Mouse (Mus musculus) midbrain, embryonic 16.5 days (tissue): ENCODE measurements around the gene Gpr15. TPM values are rescaled to one million over a fixed set of nuclear protein-coding genes. Genes with fewer than 3 reads are reported as not detected.

Source experiments
- ATAC-seq: fragments of 200-750 bp; cut with Nextera tagmentation; 2 replicates; pipeline ENCODE4 v1.8.0; 2017; ENCODE audit warnings: moderate TSS enrichment
- H3K27ac ChIP-seq: fragments of 300-500 bp; sonication (generic); 2 replicates; pipeline ENCODE4 v1.5.1; 2014; ENCODE audit warnings: mild to moderate bottlenecking, low read length, mixed read lengths
- H3K27me3 ChIP-seq: fragments of 300-500 bp; sonication (generic); 2 replicates; pipeline ENCODE4 v1.6.1; 2014; ENCODE audit warnings: low read depth, low read length, mixed read lengths; ENCODE audit not compliant: control insufficient read depth, insufficient read depth
- H3K36me3 ChIP-seq: fragments of 300-500 bp; sonication (generic); 2 replicates; pipeline ENCODE4 v1.6.1; 2014; ENCODE audit warnings: mild to moderate bottlenecking, low read length, moderate library complexity, mixed read lengths; ENCODE audit not compliant: control insufficient read depth, insufficient read depth
- H3K4me1 ChIP-seq: fragments of 300-500 bp; sonication (generic); 2 replicates; pipeline ENCODE4 v1.6.1; 2014; ENCODE audit warnings: mild to moderate bottlenecking, low read length, mixed read lengths; ENCODE audit not compliant: control insufficient read depth, insufficient read depth
- H3K4me2 ChIP-seq: fragments of 300-500 bp; sonication (generic); 2 replicates; pipeline ENCODE4 v1.6.1; 2014; ENCODE audit warnings: mild to moderate bottlenecking, low read length, mixed read lengths
- H3K4me3 ChIP-seq: fragments of 300-500 bp; sonication (generic); 2 replicates; pipeline ENCODE4 v1.5.1; 2014; ENCODE audit warnings: low read depth, mild to moderate bottlenecking, low read length, moderate library complexity, mixed read lengths
- H3K9ac ChIP-seq: fragments of 300-500 bp; sonication (generic); 2 replicates; pipeline ENCODE4 v1.6.1; 2014; ENCODE audit warnings: low read depth, low read length, mixed read lengths
- H3K9me3 ChIP-seq: fragments of 300-500 bp; sonication (generic); replicated peaks from 2 replicates; pipeline ENCODE4 v1.6.1; 2014; ENCODE audit warnings: mild to moderate bottlenecking, low read length, mixed read lengths; ENCODE audit not compliant: control insufficient read depth, poor library complexity, severe bottlenecking
- WGBS: fragments of 180-500 bp; shearing (Covaris S2); extraction: QIAGEN DNeasy Blood & Tissue Kit; methylation state at CpG from one replicate; pipeline ENCODE4 v1.1.7; 2014; 5-methylcytosine and 5-hydroxymethylcytosine counted together
- polyA plus RNA-seq: library from polyadenylated mRNA; unstranded; fragments of >200 nt; fragmentation: Nextera tagmentation; extraction: Ambion mirVana; gene quantifications from 2 replicates; pipeline ENCODE4 v1.2.1, GENCODE M21; 2015

Gene Gpr15
- polyA plus RNA-seq, 1 experiment from 2014 or later: 0.18 TPM

DNA sequence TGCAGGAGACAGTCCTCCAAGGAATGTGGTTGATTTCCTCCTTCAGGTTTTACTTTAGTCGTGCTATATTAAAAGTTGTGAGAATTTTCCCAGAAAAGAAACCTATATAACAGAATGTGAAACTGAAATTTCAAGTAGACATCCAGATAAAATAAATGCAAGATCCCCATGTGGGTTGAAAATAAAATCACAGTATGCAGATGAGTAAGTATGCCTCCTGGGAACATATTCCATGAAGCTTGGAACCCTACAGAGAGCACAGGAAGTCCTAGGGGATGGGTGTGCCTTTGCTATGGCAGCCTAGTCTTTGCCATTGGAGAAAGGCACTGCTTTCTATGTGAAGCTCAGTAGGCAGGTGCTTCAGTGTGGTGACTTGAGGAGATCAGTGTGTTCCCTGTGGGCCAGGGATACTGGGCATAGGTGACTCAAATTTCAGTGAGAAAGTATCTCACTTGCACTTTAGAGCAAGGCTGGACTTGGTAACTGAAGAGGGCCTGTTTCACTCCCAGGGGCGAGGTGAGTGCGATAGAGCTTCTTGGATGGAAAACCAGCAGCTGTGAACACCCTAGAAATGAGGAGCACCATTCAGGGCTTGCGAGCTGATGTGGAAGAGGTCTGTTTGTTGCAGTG lies 11.5 kb downstream of the Gpr15 start:
- Histone ChIP-seq H3K4me1 (no peaks in the 10 kb centered on the region), H3K4me2 (no peak overlapping the region), H3K27me3 (no peaks in the 10 kb centered on the region), H3K9ac (no peak overlapping the region), H3K27ac (no peak overlapping the region), H3K4me3 (no peak overlapping the region), H3K36me3 (no peaks in the 10 kb centered on the region), H3K9me3 (no peaks in the 10 kb centered on the region)
- ATAC-seq: no peak
- 94% methylated on average over 4 of the region's 4 CpGs for WGBS

DNA sequence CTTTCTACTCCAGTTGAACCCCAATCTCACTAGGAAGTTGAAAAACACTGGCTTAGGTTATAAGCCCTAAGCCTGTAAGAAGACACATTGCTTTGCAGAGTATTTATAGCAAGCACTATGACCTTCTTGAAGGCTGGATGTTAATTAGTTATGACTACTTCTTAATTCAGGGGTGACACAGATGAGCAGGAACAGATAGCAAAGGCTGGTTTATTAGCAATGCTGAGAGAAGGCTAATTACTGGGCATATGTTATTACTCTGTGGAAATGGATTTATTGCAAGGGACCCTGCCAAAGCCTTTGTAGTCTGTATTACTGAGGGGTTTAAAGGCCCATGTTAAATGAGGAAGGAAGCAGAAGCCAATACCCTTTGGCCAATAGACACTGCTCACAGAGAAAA lies 13.9 kb downstream of the Gpr15 start:
- peak; percentile 42; the same call in 1 of the 2 replicates for ATAC-seq
- Histone ChIP-seq H3K27me3 (no peaks in the 10 kb centered on the region), H3K9ac (no peak overlapping the region)

DNA sequence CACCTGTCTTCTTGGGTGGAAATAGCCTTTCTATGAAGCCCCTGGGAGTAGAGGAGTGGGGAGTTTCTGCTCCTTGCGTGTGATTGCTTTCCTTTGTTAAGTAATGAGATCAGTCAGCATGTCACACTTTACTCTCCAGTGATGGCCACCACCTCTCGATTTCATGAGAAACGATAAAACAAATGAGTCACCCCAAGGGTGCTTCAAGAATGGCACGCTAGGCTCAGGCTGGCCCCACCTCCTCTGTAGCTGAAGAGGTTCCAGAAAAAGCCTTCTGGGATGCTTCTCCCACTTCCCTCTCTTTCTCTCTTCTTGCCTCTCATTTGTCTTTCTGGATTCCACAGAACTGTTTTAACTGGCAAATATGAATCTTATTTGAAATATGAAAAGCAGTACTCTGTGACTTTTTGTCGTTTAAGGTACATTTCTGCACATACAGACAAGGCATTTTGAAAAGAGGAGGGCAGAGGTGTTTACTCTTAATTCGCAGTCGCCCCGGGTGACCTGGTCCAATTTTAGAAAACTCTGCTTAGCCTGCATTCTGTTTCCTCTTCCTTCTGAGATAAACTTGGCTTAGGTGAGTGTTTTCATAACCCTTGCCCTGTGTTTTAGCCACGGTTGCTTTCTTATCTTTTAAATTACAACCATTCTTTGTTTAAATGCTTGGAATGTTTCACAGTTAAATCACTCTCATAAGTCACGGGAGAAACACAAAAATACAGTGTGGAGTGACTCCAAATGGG lies 15.3 kb downstream of the Gpr15 start:
- H3K4me1 ChIP-seq: no peaks in the 10 kb centered on the region
- ATAC-seq: no peak
- H3K4me3 ChIP-seq: no peak overlapping the region
- no peak overlapping the region for H3K27ac ChIP-seq
- WGBS: 49% methylated on average over 10 of the region's 10 CpGs
- no peak overlapping the region for H3K9ac ChIP-seq
- H3K36me3 ChIP-seq: no peaks in the 10 kb centered on the region
- H3K9me3 ChIP-seq: no peaks in the 10 kb centered on the region
- no peaks in the 10 kb centered on the region for H3K27me3 ChIP-seq
- H3K4me2 ChIP-seq: no peak overlapping the region

More for the DNA sequence above, 13.9 kb downstream of the Gpr15 start:
- Histone ChIP-seq H3K9me3 (no peaks in the 10 kb centered on the region), H3K4me3 (no peak overlapping the region), H3K4me1 (no peaks in the 10 kb centered on the region), H3K27ac (no peak overlapping the region), H3K36me3 (no peaks in the 10 kb centered on the region), H3K4me2 (no peak overlapping the region)

DNA sequence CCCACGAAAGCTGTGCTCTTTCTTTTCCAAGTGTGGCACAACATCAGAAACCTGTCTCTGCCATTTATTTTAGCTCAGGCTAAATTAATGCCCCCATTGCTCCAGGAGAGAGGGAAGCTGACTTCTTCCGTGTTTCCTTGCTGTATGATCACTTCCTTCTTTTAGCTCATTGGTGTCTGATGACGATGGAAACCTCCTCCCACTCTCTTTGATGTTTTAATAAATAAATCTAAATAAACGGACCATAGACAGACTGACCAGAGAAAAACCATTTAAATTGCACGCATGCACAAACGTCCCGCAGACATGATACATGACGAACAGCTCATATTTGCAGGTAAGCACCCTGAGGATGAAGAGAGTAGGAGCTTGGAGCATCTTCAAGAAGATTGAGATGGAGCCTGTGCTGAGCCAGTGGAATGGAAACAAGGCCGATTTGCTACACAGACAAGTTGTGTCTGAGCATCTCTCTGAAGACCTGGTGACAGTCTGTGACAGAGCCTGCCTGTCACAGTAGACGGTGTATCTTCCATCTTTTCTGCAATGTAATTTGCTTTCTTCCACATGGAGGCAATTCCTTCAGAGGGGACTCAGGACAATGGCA lies 16.4 kb downstream of the Gpr15 start:
- no peak for ATAC-seq
- 91% methylated on average over 10 of the region's 10 CpGs for WGBS
- no peaks in the 10 kb centered on the region for H3K9me3 ChIP-seq
- no peak overlapping the region for H3K4me2 ChIP-seq
- H3K9ac ChIP-seq: no peak overlapping the region
- H3K4me3 ChIP-seq: no peak overlapping the region
- H3K4me1 ChIP-seq: no peaks in the 10 kb centered on the region
- no peaks in the 10 kb centered on the region for H3K27me3 ChIP-seq
- no peaks in the 10 kb centered on the region for H3K36me3 ChIP-seq
- H3K27ac ChIP-seq: no peak overlapping the region

DNA sequence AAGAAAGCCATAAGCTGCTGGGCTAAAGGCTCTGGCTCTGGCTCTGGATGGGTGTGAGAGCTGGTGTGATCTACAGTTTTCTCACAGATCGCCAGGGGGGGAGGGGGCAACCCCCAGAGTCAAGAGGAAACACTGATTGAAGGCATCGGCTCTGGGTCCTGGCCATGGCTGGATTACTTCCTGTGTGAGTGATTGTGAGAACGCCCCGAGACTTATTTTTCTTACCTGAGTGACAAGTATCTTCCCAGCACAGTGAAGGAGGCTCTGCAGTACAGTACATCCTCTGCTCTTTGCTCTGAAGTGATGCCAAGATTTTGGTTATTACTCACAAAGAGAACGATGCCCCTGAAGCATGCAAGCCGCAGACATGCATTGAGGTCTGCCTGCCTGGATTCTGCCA lies 17.1 kb downstream of the Gpr15 start:
- H3K27ac ChIP-seq: no peak overlapping the region
- H3K4me2 ChIP-seq: no peak overlapping the region
- H3K36me3 ChIP-seq: no peaks in the 10 kb centered on the region
- H3K9me3 ChIP-seq: no peaks in the 10 kb centered on the region
- no peak for ATAC-seq
- whole genome bisulfite sequencing: 76% methylated on average over 6 of the region's 6 CpGs
- H3K4me3 ChIP-seq: no peak overlapping the region
- no peaks in the 10 kb centered on the region for H3K27me3 ChIP-seq
- H3K9ac ChIP-seq: no peak overlapping the region
- H3K4me1 ChIP-seq: no peaks in the 10 kb centered on the region

DNA sequence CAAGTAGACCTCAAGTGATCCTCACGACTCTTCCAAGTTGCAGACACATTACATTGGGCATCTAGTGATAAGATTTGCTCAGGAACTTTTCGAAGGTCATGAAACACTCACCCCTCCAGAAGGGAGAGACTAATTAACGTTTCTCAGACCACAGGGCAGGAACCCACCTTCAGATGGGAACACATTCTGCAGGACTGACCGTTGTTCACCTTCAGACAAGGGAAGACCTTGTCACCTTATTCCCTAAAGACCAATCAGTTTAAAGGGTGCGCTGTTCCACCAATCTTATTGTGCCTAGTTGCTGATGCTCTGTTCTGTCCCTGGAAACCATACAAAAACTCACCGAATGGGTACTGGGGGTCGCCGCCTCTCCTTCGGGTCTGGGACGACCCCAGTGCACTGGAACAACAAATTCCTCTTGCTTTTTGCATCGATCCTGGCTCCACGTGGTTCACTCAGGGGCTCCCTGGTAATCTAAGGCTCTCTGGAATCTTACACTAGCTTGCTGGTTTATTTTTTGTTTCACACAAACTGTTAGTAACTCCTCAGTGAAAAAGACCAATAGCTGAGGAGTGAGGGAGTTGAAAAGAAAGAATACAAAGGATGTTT lies 17.9 kb downstream of the Gpr15 start:
- WGBS: 86% methylated on average over 12 of the region's 12 CpGs
- no peaks in the 10 kb centered on the region for H3K36me3 ChIP-seq
- ATAC-seq: no peak
- H3K4me2 ChIP-seq: no peak overlapping the region
- no peak overlapping the region for H3K4me3 ChIP-seq
- no peak overlapping the region for H3K9ac ChIP-seq
- no peaks in the 10 kb centered on the region for H3K27me3 ChIP-seq
- no peaks in the 10 kb centered on the region for H3K9me3 ChIP-seq
- H3K27ac ChIP-seq: no peak overlapping the region
- H3K4me1 ChIP-seq: no peaks in the 10 kb centered on the region

DNA sequence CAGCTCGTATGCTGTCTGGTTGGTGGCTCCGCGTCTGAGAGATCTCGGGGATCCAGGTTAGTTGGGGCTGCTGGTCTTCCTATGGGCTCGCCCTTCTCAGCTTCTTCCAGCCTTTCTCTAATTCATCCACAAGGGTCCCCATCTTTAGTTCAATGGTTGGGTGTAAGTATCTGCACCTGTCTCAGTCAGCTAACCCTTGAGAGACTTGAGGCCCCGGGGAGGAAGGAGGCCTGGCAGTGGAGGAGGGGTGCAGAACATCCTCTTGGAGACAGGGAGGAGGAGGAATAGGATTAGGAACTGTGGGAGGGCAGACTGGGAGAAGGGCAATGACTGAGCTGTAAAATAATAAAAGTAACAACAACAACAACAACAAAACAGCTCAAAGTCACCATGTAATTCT lies 18.7 kb downstream of the Gpr15 start:
- WGBS: 80% methylated on average over 6 of the region's 6 CpGs
- Histone ChIP-seq H3K4me1 (no peaks in the 10 kb centered on the region), H3K4me3 (no peak overlapping the region), H3K9ac (no peak overlapping the region), H3K27me3 (no peaks in the 10 kb centered on the region), H3K36me3 (no peaks in the 10 kb centered on the region), H3K9me3 (no peaks in the 10 kb centered on the region), H3K4me2 (no peak overlapping the region), H3K27ac (no peak overlapping the region)
- no peak for ATAC-seq

DNA sequence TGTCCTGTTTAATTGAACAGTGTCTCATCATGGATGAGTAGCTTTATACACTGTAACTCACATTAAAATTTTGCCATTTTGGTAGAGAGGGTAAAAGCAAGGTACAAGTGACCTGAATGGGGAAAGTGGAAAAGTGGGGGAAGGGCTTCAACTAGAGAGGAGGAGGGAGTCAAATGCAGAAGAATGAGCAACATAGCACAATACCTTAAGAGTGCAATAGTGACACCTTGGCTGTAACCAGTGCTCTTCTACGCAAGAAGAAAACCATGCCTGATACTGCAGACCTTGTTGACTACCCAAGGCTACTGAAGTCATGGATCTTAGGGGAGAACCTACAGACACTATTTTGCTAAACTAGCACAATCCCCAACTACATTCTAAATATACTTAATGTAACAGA lies 21.6 kb downstream of the Gpr15 start:
- Histone ChIP-seq H3K9me3 (no peaks in the 10 kb centered on the region), H3K9ac (no peak overlapping the region), H3K4me1 (no peaks in the 10 kb centered on the region), H3K36me3 (no peaks in the 10 kb centered on the region), H3K27me3 (no peaks in the 10 kb centered on the region), H3K4me3 (no peak overlapping the region), H3K4me2 (no peak overlapping the region), H3K27ac (no peak overlapping the region)
- no peak for ATAC-seq
- 96% methylated on average over 1 of the region's 1 CpGs for WGBS

DNA sequence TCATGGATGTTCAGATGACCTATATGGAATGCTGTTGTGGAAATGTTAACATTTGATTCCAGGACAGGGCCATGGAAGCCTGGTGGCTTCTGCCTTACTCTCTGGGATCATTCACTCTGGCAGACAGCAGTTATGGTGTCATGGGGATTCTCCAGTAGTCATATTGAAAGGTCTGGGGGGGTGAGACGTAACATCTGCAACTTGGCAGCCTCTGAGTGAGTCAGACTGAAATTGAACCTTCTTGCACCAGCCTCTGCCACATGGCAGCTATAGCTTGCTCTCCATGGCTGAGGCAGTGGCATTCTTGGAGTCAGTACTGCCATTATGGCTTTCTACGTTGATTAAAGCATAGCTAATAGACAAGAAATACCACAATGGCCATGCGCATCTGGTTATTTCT lies 22.1 kb downstream of the Gpr15 start:
- H3K4me2 ChIP-seq: no peak overlapping the region
- WGBS: 79% methylated on average over 3 of the region's 3 CpGs
- H3K4me1 ChIP-seq: no peaks in the 10 kb centered on the region
- H3K9me3 ChIP-seq: no peaks in the 10 kb centered on the region
- no peaks in the 10 kb centered on the region for H3K27me3 ChIP-seq
- H3K9ac ChIP-seq: no peak overlapping the region
- ATAC-seq: no peak
- H3K36me3 ChIP-seq: no peaks in the 10 kb centered on the region
- H3K4me3 ChIP-seq: no peak overlapping the region
- H3K27ac ChIP-seq: no peak overlapping the region
